Mouse (Mus musculus) effector memory CD4-positive, alpha-beta T cell, adult 7 months (primary cell): ENCODE data around the gene Hcar2. TPM values are rescaled to one million over a fixed set of nuclear protein-coding genes. Genes with fewer than 3 reads are reported as not detected.

ENCODE experiments used
- polyA plus RNA-seq: library from polyadenylated mRNA; unstranded; fragments of 100-300 nt; shearing (Covaris generic); gene quantifications from one replicate; pipeline ENCODE4 v1.2.1, GENCODE M21; 2017

Gene Hcar2
- polyA plus RNA-seq, result 0.26 TPM

GRCm38 (mm10) chr5:123865365-123865764 is at the start of gene Hcar2:
TSS of gene Hcar2 (minus strand) at chr5:123865499.

GRCm38 (mm10) chr5:123906976-123907630 is 41.8 kb upstream of the Hcar2 start, which contains the start of gene Denr:
TSS of gene Denr (plus strand) at chr5:123907175.

GRCm38 (mm10) chr5:123879928-123880327 is 14.6 kb upstream of the Hcar2 start, which contains the start of gene Hcar1:
TSS of gene Hcar1 (minus strand) at chr5:123880020.

Other genes starting within 250 kb of the Hcar2 start
- 147 TPM for gene Clip1, start 180.9 kb downstream of the Hcar2 start, polyA plus RNA-seq
- 65.1 TPM for gene Zcchc8, start 144.4 kb downstream of the Hcar2 start, polyA plus RNA-seq
- gene Rsrc2, start 116.1 kb downstream of the Hcar2 start, polyA plus RNA-seq, result 290 TPM
- gene Kntc1, start 115.8 kb downstream of the Hcar2 start, polyA plus RNA-seq, result 4.0 TPM
- not detected for gene Hcar1, start 14.5 kb upstream of the Hcar2 start, polyA plus RNA-seq
- gene Denr, start 41.7 kb upstream of the Hcar2 start, polyA plus RNA-seq, result 64.7 TPM
- gene Gm43518, start 61.9 kb upstream of the Hcar2 start, polyA plus RNA-seq, result 3.1 TPM
- 3.6 TPM for gene Ccdc62, start 65.2 kb upstream of the Hcar2 start, polyA plus RNA-seq
- 102 TPM for gene Hip1r, start 108.1 kb upstream of the Hcar2 start, polyA plus RNA-seq
- 3,656 TPM for gene Vps37b, start 166.8 kb upstream of the Hcar2 start, polyA plus RNA-seq
- gene Abcb9, start 230.3 kb upstream of the Hcar2 start, polyA plus RNA-seq, result 92.3 TPM
- gene Ogfod2, start 246.8 kb upstream of the Hcar2 start, polyA plus RNA-seq, result 40.9 TPM